Mouse (Mus musculus): ENCODE data around the gene Creb3l4. TPM values are rescaled to one million over a fixed set of nuclear protein-coding genes. Genes with fewer than 3 reads are reported as not detected.
A peak's percentile ranks its signal among the peaks of the same experiment; 100 is the strongest.
"Not testable (repeated sequence)": the region's sequence is repeated elsewhere in the genome, so short reads cannot be mapped to it uniquely, and the experiment has no call there.

The Creb3l4 gene
- total RNA-seq, 4 experiments from 2014 or later, result 0.23 to 0.45 TPM; not detected in 2

GRCm38 (mm10) chr3:90265034-90265931, 22.0 kb upstream of the Creb3l4 start, which contains the start of gene Dennd4b:
Dennd4b (plus strand) TSS chr3:90265185.
- DNase-seq (ENCODE audit: low spot score in 2 of 2), result peak; percentile 73 to 84

DNA sequence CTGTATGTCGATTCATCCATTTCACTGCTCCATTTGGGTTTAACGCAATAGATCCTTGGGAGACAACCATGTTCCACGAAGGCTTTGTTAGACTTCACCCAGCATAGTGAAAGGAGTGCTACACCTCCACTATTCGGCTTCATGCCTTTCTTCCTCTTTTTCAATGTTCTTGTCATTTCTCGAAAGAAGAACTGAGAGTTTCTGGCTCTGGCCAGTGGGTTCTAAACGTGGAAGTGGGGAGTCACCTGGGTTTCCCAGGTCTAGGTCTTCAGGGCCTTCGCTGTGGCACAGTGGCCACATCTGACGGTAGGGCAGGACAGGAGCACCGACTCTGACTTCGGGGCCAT, 21.3 kb upstream of the Creb3l4 start:
- DNase-seq (ENCODE audit: low spot score in 2 of 2), result no peak

DNA sequence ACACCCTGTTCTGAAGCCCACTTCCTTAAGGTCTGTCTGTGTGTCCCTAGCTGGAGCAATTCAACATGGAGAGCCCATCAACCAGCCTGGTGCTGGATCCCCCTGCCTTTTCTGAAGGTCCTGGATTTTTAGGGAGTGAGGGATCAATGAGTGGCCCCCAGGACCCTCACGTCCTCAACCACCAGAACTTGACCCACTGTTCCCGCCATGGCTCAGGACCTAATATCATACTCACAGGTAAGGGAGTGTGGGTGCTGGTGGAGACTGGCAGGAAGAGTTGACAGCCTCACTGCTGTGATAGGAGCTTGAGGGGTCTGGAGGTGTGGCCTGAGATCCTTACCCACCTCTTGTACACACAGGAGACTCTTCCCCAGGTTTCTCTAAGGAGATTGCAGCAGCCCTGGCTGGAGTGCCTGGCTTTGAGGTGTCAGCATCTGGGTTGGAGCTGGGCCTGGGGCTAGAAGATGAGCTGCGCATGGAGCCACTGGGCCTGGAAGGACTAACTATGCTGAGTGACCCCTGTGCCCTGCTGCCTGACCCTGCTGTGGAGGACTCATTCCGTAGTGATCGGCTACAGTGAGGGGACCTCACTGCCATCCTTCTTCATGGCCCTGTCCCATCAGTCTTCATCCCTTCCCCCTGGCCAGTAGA, 19.9 kb upstream of the Creb3l4 start:
- no peak for DNase-seq (ENCODE audit: low spot score in 2 of 2)

DNA sequence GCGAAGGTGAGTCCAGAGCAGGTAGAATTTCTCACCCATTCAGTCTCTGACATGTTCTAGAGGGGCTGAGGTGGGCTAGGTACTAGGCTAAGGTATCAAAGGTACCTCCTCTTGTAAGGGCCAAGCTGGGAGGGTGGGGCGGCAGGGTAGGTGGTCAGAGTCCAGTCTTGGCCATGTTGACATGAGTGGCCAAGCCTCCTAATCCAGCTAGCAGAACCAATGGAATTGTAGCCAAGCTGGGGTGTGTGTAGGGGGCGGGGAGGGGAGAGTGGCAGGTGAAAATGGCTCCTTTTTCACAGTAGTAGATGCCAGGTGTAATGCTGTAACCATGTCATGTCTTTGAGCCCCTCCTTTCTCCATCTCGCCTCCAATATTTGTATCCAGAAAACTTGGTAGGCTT, 15.2 kb upstream of the Creb3l4 start:
- no peak for DNase-seq (ENCODE audit: low spot score in 2 of 2)

DNA sequence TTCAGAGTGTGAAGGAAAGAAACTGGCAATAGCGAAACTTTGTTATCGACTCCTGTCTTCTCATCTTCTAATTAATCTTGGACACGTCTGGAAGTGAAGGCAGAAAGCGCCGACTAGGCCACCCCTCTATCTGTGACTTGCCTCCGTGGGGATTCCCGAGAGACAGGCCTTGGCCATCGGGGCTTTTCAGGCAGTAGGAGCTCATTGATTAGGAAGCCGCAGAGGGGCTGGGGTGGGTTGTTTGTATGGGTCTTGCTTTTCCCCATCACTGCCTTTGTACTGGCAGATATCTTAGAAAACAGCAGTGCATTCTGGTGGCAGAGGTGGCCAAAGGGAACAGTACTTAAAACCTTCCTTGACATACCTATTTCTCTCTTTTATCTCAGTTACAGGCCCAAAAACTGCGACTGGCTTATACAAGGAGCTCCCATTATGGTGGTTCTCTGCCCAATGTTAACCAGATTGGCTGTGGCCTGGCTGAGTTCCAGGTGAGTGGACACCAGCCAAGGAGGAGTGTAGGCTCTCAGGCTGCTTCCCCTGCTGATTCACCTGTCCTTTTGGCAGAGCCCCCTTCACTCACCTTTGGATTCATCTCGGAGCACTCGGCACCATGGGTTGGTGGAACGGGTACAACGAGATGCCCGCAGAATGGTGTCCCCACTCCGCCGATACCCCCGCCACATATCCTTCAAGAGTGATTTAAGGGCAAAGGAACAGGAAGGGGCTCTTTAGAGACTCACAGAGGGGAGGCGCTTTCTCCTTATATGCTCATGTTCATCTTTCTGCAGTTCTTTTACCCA, 13.6 kb upstream of the Creb3l4 start:
- DNase-seq (ENCODE audit: low spot score in 2 of 2), result no peak

- DNase-seq (ENCODE audit: low spot score in 2 of 2), result no peak
Observed at GRCm38 (mm10) chr3:90255784-90256353, 12.6 kb upstream of the Creb3l4 start.

DNA sequence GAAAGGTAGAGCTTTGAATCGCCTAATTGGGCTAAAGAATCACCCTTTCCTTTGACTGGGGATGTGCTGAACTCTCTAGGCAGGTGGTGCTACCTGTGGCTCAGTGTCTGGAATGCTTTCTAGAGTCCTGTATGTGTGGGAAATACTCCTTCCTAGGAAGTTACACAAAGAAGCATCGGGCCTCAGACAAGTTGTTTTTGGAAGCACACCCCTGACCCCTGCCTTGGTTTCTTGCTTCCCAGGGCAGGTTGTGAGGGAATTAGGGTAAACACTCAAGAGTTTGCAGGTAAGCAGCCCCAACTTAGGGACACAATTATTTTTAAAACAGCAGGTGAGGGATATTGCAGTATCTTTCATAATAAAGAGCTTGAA, 11.9 kb upstream of the Creb3l4 start:
- no peak for DNase-seq (ENCODE audit: low spot score in 2 of 2)

DNA sequence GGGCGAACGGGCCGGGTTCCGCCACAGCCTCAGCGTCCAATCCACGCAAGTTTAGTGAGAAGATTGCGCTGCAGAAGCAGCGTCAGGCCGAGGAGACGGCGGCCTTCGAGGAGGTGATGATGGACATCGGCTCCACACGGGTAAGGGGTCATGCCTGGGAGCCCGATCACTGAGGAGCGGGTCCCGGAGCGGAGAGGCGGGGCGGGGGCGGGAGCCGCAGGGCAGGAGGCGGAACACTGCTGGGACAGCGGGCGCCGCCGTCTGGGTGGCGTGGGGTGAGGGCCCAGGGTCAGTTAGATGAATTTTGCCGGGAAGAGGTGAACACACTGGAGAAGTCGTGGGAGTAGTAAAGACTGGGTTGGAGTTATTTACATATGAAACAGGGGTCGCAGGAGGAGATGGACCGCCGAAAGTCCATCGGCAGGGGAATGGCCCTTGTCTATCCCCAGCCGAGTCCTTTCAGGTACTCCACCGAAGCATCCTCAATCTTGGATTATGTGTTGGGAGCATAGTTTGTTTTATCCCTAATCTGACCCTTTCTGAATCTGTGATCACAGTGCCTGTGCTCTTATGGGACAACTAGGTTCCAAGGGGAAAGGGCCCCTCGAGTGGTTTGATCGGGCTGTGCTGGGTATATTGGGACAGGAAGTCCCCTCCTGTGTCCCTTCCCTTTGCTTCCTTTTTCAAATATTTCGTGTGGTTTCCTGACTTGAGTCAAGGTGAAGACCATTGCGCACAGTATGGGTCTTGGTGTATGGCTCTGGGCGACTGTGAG, 11.3 kb upstream of the Creb3l4 start:
- DNase-seq (ENCODE audit: low spot score in 2 of 2), result no peak

DNA sequence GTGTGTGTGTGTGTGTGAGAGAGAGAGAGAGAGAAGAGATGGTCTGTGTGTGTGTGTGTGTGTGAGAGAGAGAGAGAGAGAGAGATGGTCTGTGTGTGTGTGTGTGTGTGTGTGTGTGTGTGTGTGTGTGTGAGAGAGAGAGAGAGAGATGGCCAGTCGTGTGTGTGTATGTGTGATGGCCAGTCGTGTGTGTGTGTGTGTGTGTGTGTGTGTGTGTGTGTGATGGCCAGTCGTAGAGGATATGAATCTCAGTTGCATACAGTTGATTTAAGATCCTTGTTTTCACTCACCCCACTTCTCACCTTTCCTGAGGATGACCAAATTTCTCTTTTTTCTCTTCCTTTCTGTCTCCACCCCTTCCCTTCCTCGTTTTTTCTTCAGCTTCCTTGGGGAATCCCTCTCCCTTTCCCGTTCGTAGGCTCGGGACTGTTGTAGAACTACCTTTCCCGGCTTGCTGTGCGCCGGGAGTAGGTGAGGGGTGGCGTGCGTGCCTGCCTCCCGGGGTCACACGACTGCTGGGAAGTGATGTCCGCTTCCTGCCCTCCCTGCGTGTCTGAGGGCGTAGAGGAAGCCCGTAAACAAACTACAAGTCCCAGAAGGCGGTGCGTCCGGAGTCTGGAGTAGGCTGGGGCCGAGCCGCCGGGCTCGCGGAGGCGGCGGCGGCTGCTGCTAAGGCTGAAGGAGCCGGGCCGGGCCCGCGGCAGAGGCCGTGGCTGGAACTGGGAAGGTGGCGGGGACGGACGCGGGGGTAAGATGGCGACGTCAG, 10.5 kb upstream of the Creb3l4 start, which contains the start of gene Crtc2:
Gene Crtc2 (plus strand): TSS at position 511 of the 766 bp plus-strand sequence.
- peak; percentile 97 to 98 for DNase-seq (ENCODE audit: low spot score in 2 of 2)

DNA sequence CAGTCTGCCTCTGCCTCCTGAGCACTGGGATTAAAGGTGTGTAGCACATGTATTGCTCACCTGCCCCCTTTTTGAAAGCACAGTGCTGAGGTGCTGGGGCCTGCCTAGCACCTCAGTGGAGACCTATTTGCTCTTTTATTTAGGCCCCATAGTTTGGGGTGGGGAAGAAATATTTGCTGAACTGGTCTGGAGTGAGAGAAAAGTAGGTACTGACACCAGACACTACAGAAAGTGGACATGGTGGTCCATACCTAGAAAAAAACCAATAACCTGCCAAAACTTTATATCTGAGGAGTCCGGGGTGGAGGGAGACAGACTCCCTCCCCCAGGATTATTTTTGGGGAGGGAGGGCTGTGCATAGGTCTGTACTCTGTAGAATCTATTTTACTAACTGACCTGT, 9.9 kb upstream of the Creb3l4 start:
- not testable (repeated sequence) for DNase-seq (ENCODE audit: low spot score in 2 of 2)

GRCm38 (mm10) chr3:90252659-90253058, 9.3 kb upstream of the Creb3l4 start:
- not testable (repeated sequence) for DNase-seq (ENCODE audit: low spot score in 2 of 2)

- not testable (repeated sequence) for DNase-seq (ENCODE audit: low spot score in 2 of 2)
Observed at GRCm38 (mm10) chr3:90251731-90252226, 8.5 kb upstream of the Creb3l4 start.

- DNase-seq (ENCODE audit: low spot score in 2 of 2), result no peak
Observed at GRCm38 (mm10) chr3:90250791-90251190, 7.5 kb upstream of the Creb3l4 start.

DNA sequence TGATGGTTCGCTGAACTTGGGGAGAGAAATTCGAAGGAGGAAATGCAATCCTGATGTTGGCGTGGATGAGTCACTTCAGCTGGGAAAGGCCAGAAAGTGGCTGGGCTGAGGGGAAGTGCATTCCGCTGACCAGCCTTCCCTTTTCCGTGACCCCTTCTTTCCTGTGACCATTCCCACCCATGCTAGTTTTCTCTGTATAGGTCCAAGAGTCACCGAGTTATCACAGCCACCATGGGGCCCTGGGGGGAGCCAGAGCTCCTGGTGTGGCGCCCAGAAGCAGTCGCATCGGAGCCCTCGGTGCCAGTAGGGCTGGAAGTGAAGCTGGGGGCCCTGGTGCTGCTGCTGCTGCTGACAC, 5.4 kb upstream of the Creb3l4 start:
- DNase-seq (ENCODE audit: low spot score in 2 of 2), result no peak

- DNase-seq (ENCODE audit: low spot score in 2 of 2), result peak; percentile 91 to 92
Observed at GRCm38 (mm10) chr3:90247960-90248745, 4.8 kb upstream of the Creb3l4 start, which contains the start of gene Slc39a1. Slc39a1 (plus strand) TSS chr3:90248172.

DNA sequence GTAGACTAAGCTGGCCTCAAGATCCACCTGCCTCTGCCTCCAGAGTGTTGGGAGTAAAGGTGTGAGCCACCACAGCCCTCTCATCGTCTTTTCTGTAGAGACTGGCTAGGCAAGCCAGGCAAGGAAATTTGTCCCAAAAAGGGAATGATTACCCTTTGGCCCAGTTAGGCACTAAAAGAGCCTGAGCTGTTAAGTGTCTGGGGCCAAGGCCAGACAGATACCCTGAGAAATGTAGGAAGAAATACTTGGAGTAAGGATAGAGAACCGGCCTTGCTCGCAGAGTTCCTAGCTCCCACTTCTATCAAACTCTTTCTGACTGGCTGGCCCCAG, 4.3 kb upstream of the Creb3l4 start:
- no peak for DNase-seq (ENCODE audit: low spot score in 2 of 2)

GRCm38 (mm10) chr3:90245406-90245805, 2.1 kb upstream of the Creb3l4 start:
- DNase-seq (ENCODE audit: low spot score in 2 of 2), result no peak

GRCm38 (mm10) chr3:90241669-90242358, 1.5 kb downstream of the Creb3l4 start:
- DNase-seq (ENCODE audit: low spot score in 2 of 2), result no peak
